Mouse (Mus musculus) cerebellum, postnatal 10 days (tissue): ENCODE measurements at regions not wholly inside any gene's neighbourhood (a gene's known extent, or its start where the extent isn't known, plus 50 kb on each side); places are given as distances from the start of the nearest gene placed in this dataset.

Experiments
- DNase-seq, 2 experiments: peaks; one replicate each; pipeline ENCODE4 v3.0.0; 2021; ENCODE audit warnings: mixed read lengths in 2 of 2

- no peak for DNase-seq
Measured at GRCm38 (mm10) chr19:18444324-18444723, 187.3 kb downstream of the Ostf1 start.

- no peak for DNase-seq
Measured at GRCm38 (mm10) chr19:18436351-18436750, 195.3 kb downstream of the Ostf1 start.

- DNase-seq, result peak; percentile 78 to 84
Measured at GRCm38 (mm10) chr19:18420381-18420785, 211.2 kb downstream of the Ostf1 start.

GRCm38 (mm10) chr19:18418548-18418947, 213.1 kb downstream of the Ostf1 start:
- DNase-seq, result peak; percentile 48 to 50

GRCm38 (mm10) chr19:18377466-18378089, 254.0 kb downstream of the Ostf1 start:
- DNase-seq, result no peak

GRCm38 (mm10) chr19:18368612-18369011, 263.0 kb downstream of the Ostf1 start:
- DNase-seq, result no peak

GRCm38 (mm10) chr19:18353960-18354359, 277.7 kb downstream of the Ostf1 start:
- no peak for DNase-seq

- DNase-seq, result no peak
Measured at GRCm38 (mm10) chr19:18345735-18346134, 285.9 kb downstream of the Ostf1 start.

GRCm38 (mm10) chr19:18343647-18344046, 288.0 kb downstream of the Ostf1 start:
- peak; percentile 3 to 4 for DNase-seq

- no peak for DNase-seq
Measured at GRCm38 (mm10) chr19:18343003-18343402, 288.6 kb downstream of the Ostf1 start.

GRCm38 (mm10) chr19:18337819-18338555, 293.6 kb downstream of the Ostf1 start:
- DNase-seq, result no peak

- no peak for DNase-seq
Measured at GRCm38 (mm10) chr19:18336637-18337036, 295.0 kb downstream of the Ostf1 start.

- no peak for DNase-seq
Measured at GRCm38 (mm10) chr19:18334639-18335038, 297.0 kb downstream of the Ostf1 start.

GRCm38 (mm10) chr19:18331811-18332210, 299.8 kb downstream of the Ostf1 start:
- no peak for DNase-seq

GRCm38 (mm10) chr19:18329421-18329820, 302.2 kb downstream of the Ostf1 start:
- DNase-seq, result peak; percentile 9 to 40

GRCm38 (mm10) chr19:18318391-18318944, 313.2 kb downstream of the Ostf1 start:
- DNase-seq, result no peak

- DNase-seq, result no peak
Measured at GRCm38 (mm10) chr19:18273415-18273814, 358.2 kb downstream of the Ostf1 start.

GRCm38 (mm10) chr19:18255074-18255684, 376.4 kb downstream of the Ostf1 start:
- DNase-seq, result peak in 1 of 2 experiments; percentile 3

- DNase-seq, result no peak
Measured at GRCm38 (mm10) chr19:18253333-18253732, 378.3 kb downstream of the Ostf1 start.
